Mouse (Mus musculus) B cell, adult 2 months (primary cell): ENCODE data around the gene Gab1.

Source experiments
- DNase-seq, 2 experiments: peaks; one replicate each; pipeline ENCODE4 v3.0.0; 2022

The Gab1 gene

DNA sequence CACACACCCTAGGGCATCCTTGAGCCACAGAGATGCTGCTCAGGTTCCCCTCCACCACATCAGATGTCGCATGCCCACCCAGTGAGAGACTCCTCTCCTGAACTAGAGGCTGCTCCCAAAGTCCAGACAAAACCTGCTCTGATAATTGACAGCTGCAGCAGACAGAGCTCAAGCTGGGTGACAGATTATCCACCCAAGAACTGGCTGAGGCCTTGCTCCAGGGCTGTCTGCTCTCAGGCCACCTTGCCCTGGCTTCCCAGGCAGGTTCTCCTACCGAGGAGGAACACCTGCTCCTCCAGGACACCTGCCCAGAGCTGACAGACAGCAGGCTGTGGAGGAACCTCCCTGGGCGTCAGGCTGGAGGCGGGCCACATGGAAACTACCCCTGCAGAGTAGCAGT, 7.6 kb downstream of the Gab1 start:
- no peak for DNase-seq

- no peak for DNase-seq
Observed at GRCm38 (mm10) chr8:80871400-80871799, 8.9 kb downstream of the Gab1 start.

DNA sequence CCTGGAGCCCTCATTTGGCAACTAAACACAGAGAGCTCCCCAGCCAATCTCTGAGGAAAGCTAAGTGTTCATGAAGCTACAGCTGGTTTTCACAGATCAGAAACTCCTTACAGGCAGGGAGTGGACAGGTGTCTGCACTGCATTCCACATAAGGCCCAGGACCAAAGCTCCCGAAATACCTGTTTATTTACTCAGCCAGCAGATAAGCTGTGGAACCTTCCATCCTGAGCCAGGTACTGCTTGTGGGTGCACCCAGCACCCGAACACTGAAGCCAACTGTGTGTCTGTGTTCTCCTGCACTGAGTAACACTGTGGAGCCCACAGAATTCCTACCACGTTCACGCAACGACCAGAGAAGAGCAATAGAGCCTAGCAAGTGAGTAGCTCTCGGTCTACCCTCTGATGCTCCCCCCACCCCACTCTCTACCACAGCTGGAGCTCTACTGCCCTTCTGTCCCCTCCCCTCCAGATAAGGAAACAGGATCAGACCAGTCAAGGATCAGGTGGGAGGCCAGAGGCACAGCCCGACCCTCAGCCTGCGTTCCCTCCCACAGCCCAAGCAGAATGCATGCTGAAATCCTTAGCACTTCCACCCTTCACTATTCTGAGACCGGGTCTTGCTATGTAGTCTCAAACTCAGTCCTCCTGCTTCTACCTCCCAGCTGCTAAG, 9.6 kb downstream of the Gab1 start:
- DNase-seq = no peak

DNA sequence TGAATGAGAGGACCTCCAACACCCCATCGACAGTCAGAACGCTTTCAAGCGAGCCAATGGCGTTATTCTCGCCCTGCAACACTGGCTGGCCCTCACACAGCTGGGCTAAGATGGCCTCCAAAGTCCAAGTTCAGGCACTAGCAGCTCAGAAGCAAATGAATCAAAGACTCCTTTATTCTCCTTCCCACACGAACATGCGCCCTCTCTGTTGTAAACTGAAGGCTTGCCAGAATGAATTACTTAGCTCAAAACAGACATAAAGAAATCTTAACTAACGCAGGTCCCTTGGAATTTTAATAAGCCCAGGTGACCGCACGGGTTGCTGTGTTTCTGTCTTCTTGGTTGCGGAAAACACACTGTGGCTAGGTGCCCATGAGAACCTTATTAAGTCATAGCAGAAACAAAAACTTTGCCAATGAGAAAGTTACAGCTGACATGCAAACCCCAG, 10.4 kb downstream of the Gab1 start:
- no peak for DNase-seq

DNA sequence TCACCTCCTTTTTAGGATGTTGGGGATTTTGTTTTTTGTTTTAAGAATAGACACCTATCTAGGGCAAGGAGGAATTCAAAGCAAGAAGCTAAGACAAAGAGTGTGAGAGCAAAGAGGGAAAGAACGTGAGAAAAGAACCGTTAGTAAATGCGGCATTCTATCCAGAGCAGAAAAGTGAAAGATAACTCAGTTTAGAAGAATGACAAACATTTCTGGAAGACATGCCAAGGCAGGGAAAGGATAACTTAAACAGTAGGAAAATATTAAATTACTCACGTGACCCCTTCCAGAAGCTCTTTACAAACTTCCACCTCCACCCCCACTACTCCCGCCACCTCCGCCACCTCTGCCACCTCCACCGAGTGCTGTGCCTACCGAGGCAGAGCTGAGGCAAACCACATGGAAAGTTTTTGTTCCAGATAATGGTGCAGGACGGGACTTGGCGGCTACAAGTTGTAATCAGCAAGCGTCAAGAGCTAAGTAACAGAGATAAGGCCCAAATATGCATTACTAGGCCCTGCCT, 11.5 kb downstream of the Gab1 start:
- no peak for DNase-seq

DNA sequence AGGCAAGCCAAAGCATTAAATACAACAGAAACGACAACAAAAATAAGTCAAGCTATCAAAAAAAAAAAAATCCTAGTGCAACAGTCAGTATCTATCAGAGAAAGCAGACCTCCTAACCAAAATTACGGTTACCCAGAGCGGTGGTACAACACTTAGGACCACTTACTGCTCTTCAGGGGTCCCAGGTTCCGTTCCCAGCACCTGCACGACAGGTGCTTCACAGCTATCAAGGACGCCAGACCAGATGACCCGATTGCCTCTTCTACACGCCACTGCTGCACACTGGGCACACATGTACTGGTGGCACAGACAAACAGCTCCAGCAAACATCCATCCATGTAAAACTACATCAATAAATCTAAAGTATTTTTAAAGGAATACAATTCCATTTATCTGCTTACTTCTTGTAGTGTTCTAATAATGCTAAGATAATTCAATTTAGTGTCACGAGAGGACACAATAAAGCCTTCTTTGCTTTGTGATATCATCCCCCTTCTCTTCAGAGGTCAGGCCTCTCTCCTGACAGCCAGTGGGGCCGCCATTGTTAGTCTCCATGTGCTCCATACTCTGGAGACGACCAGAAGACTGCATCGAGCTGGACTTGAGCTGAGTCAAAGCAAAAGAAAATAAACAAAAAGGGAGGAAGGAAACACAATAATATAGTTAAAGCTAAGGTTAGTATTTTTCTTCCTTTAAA, 12.2 kb downstream of the Gab1 start:
- DNase-seq = no peak

GRCm38 (mm10) chr8:80867598-80867997, 12.7 kb downstream of the Gab1 start:
- DNase-seq = no peak

DNA sequence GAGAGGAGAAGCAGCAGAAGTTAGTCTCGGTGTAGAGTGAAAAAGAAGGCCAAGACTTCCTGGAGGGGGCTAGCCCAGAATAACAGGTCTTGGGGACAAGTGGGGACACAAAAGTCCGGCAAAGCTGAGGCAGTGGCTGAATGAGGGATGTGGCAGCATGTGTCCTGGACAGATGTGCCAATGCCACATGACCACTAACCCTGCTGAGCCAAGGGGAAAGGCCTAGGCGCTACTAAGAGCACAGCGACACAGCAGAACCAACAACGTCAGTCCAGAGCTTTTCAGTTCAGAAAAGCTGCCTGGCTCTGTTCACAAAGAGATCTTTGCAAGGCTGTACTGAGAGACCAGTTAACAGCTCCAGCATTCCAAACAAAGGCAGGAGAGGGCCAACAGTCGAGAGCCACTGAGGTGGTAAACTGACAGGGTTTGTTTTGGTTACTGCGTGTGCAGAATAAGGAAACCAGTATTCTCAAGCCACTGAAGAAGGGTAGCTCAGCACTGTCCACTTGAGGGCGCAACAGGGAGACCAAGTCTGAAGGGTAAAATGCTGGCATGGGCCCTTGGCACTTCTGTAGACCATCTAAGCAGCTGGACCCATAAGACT, 15.0 kb downstream of the Gab1 start:
- DNase-seq = peak; percentile 13 to 22

DNA sequence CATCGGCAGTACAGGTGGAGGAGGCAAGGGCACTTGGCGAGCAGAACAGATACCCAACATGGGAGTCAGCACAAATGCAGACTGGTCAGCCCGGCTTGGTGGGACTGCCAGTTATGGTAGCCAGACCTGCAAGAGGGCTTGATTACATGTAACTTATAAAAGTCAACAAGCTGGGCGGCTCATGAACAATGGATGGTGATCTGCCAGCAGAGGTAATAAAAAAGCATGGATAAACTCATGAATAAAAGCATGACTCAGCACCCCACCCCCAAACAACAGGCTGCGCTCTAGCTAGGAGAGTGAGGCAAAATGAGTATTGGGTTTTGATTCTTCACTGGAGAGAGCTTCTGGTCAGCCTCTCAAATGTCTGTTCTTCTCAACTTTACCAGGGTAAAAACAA, 16.9 kb downstream of the Gab1 start:
- no peak for DNase-seq

GRCm38 (mm10) chr8:80859180-80859775, 21.0 kb downstream of the Gab1 start:
- no peak for DNase-seq

GRCm38 (mm10) chr8:80857851-80858367, 22.4 kb downstream of the Gab1 start:
- DNase-seq = no peak

DNA sequence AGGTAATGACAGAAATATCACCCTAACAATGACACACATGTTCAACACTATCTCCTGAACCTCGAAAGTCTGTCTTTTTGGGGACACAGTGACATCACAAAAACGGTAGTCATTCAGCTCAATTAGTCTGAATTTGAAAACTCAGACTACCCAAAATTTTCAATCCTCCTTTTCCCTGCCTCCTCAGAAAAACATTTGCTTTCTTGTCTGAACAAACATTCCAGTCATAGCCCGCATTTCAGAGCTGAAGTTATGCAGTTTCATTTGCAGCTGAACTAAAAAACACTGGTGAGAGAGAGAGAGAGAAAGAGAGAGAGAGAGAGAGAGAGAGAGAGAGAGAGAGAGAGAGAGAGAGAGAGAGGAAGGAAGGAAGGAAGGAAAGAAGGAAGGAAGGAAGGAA, 23.2 kb downstream of the Gab1 start:
- no peak for DNase-seq

DNA sequence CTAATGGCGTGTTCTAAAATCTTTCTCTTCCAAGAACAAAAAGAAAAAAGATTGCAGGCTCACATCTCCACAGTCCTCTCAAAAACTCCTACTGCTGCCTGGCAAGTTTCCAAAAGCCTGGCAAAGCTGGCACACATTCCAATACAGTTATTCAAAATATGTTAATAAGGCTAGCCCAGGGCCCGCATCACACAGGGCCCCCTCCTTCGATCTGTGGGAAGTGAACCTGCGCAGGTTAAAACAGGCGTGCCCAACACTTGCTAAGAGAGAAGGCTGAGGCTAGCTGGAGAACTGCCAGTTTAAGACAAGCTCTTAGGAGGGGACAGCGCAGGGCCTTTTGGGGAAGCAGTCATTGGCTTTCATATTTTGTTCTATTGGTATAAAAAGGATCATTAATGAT, 23.7 kb downstream of the Gab1 start:
- no peak for DNase-seq

DNA sequence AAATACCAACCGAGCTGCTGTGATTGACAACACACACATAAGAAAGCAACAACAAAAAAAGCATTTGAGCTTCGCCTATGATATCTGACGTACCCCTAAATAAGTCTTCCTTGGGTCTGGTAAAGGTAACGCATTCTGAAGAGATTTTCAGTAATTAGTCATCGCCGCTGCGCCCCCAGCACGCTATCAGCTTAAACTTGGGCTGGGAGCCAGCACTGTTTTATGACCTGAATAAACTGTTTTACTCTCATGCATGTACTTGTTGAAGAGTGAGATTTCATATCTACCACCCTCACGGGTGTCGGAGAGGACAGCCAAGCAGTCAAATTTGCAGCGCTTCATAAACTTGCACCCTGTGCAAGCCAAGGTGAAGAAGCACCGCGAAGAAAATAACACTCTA, 26.7 kb downstream of the Gab1 start:
- DNase-seq = no peak

DNA sequence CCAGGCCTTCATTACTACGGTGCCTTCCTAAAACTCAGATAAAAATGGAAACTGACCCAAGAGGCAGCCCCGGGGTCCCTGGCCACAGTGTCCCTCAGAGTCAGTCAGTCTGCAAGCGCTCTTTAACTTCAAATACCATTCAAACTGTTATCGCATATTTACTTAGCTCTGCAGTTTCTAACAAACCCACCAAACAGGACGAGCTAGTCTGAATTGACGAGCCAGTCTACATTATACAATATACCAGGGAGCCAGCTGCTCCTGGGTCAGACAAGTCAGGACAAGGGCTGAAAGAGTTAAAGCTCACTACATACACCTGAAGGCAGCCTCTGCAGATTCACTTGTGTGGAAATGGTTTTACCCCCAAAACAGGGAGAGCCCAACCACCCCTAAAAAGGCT, 27.1 kb downstream of the Gab1 start:
- DNase-seq = no peak

- DNase-seq = no peak
Observed at GRCm38 (mm10) chr8:80852412-80853165, 27.7 kb downstream of the Gab1 start.

- DNase-seq = no peak
Observed at GRCm38 (mm10) chr8:80851648-80852047, 28.7 kb downstream of the Gab1 start.

DNA sequence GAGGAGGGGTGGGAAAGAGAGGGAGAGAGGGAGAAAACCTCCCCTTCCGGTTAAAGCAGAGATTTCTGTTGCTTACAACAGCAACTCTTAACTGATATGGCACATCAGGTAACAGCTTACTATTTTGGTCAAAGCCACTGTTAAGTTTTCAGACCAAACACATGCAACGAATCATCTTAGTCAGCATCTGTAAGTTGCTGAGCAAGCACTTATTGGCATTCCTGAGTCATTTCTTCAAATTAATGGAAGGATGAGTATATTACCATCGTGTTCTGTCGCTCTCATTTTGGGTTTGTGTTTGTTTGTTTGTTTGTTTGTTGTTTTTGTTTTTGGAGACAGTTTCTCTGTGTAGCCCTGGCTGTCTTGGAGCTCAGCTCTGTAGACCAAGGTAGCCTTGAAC, 30.3 kb downstream of the Gab1 start:
- DNase-seq = no peak

- DNase-seq = no peak
Observed at GRCm38 (mm10) chr8:80848631-80849030, 31.7 kb downstream of the Gab1 start.

GRCm38 (mm10) chr8:80847912-80848311, 32.4 kb downstream of the Gab1 start:
- DNase-seq = no peak

DNA sequence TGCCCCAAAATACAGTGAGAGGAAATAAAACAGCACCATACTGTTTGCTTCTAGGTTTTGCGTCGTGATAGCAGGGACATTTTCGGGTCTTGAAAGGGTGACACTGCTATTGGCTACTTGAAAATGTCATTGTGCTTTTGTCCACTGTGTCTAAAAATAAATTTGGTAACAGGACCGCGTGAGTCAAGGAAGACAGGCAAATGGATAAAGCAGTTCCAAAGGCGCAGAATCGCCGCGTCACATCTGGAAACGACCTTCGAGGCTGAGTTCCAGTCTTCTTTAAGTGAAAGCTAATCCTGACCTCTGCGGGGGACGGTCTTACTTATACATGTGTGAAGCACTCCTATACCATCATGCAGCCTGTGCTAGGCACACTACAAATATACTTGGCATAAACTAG, 35.0 kb downstream of the Gab1 start:
- no peak for DNase-seq

DNA sequence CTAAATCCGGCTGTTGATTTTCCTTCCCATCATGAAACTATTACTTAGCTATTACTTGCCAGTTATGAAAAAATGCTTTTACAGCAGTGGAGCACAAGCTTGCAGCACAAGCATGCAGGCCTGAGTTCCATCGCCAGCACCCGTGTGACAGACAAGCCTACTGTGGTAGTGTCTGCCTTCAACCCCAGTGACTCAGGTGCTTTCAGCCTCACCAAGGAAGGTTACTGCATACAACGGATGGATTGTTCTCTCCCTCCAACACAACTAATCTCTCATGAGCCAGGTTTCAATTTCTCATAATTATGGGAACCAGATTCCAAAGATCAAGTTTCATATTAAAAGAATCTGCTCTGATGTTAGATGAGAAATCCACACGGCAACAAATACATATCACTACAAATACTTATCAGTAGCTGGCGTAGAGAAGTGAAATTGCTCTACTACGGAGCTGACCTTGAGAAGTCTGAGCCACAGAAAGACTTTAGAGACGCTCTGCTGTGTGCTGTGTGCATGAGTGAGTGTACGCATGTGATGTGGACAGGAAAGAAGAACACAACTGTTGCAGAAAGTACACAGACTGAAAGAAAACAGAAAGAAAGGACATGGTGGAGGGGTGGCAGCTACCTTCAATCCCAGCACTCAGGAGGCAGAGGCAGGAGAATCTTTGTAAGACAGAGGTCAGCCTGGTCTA, 36.4 kb downstream of the Gab1 start:
- no peak for DNase-seq
